13 mouse cellular contexts compared by ENCODE assay signal in the genomic region with DNA sequence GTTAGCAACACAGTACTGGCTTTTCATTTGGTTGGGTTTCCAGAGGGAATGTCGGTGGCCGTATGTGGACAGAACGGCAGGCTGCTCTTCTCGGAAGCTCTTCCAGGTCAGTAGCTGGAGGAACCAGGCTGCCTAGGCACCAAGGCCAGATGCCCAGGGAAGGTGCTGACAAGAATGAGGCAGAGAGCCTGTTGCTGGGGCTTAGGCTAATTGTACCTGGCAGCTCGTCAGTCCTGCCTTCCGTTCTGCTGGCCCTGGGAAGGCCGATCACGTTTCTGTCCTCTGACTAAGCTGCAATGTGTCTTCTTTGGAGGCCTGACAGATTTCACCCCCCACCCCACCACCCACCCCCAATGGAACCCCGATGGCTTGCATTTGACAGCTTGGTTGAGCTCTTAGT.
DNase-seq lines count a peak whose midpoint lies in the region; TF ChIP-seq lines count a peak whose summit lies in the region.
"Had no signal": no experiment of that assay in that cellular context is flagged by ENCODE, and none has a peak within 500 bp of the region (broad histone marks: within the 10 kb centered on the region; RNA-seq: fewer than 3 reads in every experiment).

No protein-coding gene starts in this region.

- peak overlapping the region; percentile 47 for H3K4me3 ChIP-seq in gastrocnemius, adult 2 months
- H3K4me3 ChIP-seq: hindbrain, embryonic 13.5 days; liver, embryonic 15.5 days had no signal

- peak overlapping the region; percentile 95 for H3K27ac ChIP-seq in gastrocnemius, adult 2 months
- H3K27ac ChIP-seq: hindbrain, embryonic 13.5 days; liver, embryonic 15.5 days; macrophage; stomach, postnatal 0 days had no signal

- peak; percentile 16 for DNase-seq in ovary, adult 18-20 months (ENCODE audit: low spot score)
- DNase-seq in ovary, postnatal 10 days (ENCODE audit: low spot score) = no peak
- peak; percentile 85 for DNase-seq in gastrocnemius, adult 2 months
- DNase-seq in heart, postnatal 10 days = peak; percentile 73 to 76
- DNase-seq in retina, postnatal 7 days (ENCODE audit: low read depth, low spot score) = peak; percentile 54
- no peak for DNase-seq in kidney, adult 11 months
- DNase-seq in thymus, postnatal 10 days (ENCODE audit: low spot score in 2 of 2) = no peak
- DNase-seq: cerebellum, adult 11 months; spleen, adult 18-20 months had no signal

- TF ChIP-seq CTCF in gastrocnemius, adult 2 months (IDR thresholded peaks at IDR 0.05) = no peak

- intact Hi-C loops in gastrocnemius, adult 2 months (cut with DNase I) = loop anchor here (2.0 kb wide), 1 partner anchor 18 kb away; no protein-coding TSS in a partner anchor
- intact Hi-C loops in heart, postnatal 10 days (cut with DNase I) = loop anchor here (5.0 kb wide), 1 partner anchor 40 kb away; no protein-coding TSS in a partner anchor

Comparison
In these comparisons a context has a peak if more than half of its experiments do, and no peak if none do; other contexts are left out.
1. DNase-seq: peak in ovary, adult 18-20 months (single experiment), gastrocnemius, adult 2 months (single experiment), heart, postnatal 10 days (2 of 2) and retina, postnatal 7 days (single experiment); none in ovary, postnatal 10 days (single experiment), kidney, adult 11 months (single experiment) and thymus, postnatal 10 days (0 of 2).